Mouse (Mus musculus) A20 (cell line): Measurements from ENCODE around the gene Rps16.

ENCODE experiments used
- DNase-seq: peaks from one replicate; pipeline ENCODE4 v3.0.0-alpha.2; 2011; ENCODE audit warnings: low read depth, low spot score

The Rps16 gene

DNA sequence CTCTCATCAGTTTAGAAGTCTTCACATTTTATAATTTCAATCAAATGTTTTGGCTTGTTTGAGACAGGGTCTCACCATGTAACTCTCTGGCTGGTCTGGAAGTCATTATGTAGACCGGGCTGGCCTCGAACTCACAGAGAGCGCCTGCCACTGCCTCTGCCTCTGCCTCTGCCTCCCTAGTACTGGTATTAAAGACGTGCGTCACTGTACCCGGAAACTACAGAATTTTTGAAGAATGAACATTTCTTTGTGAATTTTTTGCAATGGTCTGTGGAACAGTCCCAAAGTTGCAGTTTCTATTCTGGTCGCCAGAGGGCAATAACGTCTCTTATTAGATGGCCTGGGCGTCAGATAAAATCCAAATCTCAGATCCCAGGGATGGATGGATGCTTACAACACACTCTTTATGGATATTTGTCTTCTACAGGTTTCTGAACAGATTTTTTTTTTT lies 22.7 kb downstream of the Rps16 start:
- DNase-seq = peak; percentile 87

DNA sequence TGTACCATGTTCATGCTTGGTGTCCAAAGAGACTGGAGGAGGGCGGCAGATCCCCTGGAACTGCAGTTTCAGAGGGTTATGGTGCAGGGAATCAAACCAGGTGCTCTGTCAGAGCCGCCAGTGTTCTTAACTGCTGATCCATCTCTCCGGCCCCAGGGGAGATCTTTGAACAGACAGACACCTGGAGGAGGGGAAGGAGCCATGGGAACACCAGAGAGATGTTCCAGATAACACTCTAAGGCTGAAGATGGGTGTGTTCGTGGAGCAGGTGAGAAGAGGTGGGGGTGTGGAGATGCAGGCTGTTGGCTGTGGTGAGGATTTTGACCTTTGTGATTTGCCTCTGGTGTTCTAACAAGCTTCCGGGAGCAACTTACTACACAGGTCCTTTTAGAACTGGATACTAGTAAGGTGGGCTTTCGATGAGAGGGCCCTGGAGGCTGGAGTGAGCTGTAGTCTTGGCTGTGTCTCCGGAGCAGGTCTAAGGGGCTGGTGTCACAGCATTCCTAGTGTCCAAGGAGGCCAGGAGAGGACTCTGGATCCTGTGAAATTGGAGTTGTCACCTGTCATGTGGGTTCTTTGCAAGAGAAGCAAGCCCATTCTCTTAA lies 23.5 kb downstream of the Rps16 start:
- no peak for DNase-seq

DNA sequence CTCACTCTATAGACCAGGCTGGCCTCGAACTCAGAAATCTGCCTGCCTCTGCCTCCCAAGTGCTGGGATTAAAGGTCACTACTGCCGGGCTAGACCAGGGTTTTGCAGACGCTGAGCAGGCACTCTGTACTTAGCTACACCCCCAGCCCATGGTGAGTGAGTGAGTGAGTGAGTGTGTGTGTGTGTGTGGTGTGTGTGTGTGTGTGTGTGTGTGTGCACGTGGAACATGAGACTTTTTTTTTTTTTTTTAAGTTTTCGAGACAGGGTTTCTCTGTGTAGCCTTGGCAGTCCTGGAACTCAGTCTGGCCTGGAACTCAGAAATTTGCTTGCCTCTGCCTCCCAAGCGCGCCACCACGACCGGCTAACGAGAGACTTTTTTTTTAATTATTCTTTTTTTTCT lies 24.2 kb downstream of the Rps16 start:
- DNase-seq = no peak

DNA sequence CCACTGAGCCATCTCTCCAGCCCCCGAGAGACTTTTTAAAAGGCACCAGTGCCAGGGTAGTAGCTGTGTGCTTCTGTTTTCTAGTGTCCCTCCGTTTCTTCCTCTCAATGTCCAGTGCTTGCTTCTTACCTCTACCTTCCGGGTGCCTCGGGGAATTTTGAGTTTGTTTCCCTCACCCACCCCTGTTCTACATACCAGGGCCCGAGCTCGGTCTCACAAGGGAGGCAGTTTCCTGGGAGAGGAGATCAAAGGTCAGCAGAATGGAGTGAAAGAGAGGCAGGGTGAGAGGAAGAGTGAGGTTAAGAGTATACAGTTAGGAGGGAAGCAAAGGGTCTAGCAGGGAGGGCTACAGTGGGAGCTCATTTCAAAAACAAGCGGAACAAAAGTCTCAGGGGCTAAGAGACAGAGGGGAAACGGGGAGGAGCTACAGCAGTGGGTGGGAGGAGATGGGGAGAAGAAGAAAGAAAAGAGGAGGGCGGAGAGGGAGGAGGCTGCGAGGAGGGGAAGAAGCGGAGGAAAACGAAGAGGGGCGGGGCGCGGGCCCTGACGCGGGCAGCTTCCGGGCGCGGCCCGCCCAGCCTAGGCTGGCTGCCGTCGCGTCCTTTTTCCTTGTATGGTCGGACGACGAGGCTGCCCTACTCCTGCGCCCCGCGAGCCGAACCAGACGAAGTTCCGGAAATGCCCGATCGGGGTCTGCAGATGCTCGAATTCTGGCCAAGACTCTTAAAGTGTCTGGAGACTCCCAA lies 24.9 kb downstream of the Rps16 start:
- peak; percentile 97 for DNase-seq

DNA sequence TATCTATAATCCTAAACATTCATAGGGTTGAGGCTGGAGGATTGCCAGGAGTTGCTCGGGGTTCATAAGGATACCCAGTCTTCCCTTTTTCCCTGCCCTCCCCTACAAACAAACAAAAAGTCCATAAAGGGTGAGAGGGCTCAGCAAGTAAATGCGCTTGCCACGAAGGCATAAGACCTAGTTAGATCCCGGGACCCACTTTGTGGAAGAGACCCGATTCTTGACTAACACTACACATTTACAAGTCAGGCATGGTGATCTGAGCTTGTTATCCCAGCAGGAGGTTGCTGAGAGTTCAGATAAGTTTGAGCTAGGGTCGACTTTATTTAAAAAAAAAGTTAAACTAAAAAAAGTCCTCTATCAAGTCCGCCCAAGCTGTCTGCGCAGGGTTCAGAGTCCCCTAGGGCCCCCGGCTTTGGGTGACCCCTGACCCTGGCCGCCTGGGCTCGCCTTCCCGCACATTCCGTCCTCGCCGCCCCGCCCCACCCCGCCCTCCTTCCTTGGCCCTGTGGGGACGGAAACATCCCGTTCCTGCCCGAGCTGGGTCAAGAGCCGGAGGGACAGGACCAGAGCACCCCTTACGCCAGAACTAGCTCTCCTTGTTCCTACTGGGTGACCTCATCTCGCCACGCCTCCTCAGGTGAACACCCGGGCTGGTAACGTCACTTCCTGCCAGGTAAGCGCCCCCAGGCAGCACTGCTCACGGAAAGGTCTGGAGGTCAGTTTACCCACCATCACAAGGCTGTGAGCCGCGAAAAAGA lies 25.7 kb downstream of the Rps16 start:
- DNase-seq = peak; percentile 90

DNA sequence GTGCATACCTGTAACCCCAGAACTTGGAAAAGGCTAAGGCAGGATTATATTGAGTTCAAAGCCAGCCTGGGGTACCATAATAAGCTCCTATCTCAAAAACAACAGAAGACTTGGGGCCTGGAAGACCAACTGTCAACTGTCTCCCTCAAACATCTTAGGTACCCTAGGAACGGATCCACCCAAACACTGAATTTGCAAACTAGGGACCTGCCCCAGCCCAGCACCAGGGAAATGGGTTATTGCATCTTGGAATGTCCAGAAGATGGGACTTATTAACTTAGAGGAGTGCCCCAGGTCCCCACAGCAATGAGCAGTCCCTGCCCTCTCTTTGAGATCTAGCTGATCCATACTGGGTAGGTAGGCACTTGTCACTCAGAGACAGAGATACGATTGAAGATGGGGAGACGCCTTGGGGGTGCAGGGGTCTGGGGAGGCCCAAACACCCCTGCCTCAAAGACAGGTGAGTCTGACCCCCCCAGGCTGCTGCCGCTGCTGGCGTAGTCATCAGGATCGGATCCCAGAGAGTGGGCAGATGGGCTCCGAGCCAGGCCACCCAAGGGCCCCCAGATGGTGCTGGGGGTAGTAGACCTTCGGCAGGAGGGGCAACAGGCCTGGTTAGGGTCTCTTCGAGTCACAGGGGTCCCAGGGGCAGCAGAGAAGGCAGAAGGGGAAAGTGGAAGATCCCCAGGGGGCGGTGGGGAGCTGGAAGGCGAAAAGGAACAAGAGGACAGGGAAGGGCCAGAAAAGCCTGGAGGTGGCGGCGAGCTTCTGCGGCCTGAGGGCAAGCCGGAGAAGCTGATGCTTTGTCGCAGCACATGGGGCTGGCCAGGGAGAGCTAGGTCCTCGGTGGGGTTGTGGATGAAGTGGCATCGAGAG lies 27.0 kb downstream of the Rps16 start:
- peak; percentile 59 for DNase-seq

DNA sequence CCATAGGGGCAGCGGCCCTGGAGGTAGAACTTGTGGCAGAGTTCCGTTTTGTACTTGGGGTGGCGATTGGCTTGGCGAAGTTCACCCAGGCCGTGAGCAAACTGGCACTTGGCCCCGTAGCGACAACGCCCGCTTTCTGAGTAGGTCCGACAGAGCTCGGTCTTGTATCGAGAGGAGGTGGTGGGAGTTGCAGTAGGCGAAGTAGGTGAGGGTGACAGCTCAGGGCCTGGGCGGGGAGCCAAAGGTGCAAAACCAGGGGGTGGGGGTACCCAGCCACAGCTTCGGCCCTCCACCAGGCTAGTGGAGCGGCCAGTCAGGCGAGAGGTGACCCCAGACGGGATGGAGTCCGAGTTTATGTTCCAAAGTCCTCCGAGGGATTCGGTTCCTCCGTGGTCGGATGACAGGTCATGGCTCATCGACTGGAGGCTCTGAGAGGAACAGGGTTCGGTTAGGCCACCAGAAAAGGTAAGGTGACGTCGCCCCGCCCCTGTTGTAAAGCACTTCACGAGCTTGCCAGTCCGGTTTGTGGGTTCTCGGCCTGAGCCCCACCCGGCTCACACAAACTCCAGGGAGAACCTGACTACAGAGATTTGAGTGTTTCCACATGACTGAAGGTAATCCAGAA lies 27.7 kb downstream of the Rps16 start:
- peak; percentile 87 for DNase-seq

DNA sequence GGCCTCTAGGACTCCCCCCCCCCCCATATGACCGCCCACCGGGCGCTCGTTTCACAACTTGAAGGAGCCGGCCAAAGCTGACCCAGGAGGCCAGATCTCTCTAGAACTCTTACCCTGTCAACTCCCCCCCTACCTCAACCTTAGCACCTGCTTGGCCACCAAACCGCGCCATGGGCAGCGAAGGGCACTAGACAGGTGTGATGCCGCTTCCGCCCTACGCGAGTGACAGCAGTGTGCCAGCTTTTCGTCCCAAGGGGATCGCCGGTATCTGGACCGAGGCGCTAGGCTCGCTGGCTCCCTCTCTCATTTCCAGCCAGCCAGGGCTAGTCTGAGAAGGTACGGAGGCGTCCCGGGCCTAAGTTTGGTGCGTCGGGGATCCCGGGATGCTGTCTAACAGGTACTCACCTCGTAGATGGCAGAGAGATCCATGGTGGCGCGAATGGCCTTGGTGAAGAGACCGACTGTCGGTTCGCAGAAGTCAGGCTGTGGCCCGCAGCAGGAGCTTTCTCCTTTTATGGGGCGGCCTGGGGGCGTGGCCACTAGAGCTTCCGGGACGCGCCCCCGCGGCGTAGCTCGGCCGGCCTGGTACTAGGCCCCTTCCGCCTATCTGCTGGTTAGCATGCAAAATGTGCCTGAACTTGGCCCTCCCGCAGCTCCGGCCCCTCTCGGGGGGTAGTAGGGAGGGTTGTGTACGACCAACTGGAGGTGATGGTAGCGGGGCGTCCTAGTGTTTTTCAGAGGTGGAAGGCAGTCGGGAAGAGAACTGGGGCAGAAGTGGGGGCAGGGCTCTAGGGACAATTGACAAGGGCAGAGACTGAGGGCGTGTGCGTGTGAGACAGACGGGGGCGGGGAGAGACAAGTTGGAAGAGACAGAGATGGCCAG lies 28.6 kb downstream of the Rps16 start:
- peak; percentile 97 for DNase-seq

DNA sequence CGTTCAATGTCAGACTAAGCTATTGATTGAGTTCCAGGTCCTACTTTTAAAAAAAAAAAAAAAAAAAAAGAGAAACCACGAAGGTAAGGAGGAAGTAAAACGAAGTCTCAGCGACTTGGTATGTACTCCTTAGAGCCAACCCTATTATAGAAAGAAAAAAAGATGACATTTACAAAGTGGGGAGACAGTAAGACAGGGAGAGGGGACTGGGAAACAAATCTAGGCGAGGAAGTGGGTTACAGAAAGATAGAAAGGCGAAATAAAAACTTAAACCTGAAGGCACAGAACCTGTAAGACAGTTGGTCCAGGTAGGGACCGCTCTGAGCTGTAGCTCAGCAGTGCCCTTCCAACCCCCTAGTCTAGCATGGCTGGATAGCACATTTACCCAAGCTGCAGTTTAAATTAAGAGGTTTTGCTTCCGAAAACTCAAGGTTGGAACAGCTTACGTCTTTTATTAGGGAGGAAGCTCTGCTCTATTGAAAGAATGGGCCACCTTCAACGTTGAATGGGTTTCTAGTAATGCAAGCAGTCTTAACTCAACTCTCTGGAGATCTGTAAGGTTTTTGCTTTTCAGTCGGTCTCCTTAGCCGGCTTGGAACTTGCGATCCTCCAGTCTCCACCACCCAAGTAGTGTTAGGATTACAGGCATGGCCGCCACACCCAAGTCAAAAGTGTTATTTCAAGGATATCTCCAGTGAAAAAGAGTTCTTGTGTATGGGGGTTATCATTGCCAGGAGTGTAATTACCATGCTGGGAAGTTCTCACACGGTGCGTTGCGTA lies 30.0 kb downstream of the Rps16 start, which contains the start of gene Zfp36:
TSS of gene Zfp36 (minus strand) at position 17 of the 780 bp plus-strand sequence.
- DNase-seq = peak; percentile 80

DNA sequence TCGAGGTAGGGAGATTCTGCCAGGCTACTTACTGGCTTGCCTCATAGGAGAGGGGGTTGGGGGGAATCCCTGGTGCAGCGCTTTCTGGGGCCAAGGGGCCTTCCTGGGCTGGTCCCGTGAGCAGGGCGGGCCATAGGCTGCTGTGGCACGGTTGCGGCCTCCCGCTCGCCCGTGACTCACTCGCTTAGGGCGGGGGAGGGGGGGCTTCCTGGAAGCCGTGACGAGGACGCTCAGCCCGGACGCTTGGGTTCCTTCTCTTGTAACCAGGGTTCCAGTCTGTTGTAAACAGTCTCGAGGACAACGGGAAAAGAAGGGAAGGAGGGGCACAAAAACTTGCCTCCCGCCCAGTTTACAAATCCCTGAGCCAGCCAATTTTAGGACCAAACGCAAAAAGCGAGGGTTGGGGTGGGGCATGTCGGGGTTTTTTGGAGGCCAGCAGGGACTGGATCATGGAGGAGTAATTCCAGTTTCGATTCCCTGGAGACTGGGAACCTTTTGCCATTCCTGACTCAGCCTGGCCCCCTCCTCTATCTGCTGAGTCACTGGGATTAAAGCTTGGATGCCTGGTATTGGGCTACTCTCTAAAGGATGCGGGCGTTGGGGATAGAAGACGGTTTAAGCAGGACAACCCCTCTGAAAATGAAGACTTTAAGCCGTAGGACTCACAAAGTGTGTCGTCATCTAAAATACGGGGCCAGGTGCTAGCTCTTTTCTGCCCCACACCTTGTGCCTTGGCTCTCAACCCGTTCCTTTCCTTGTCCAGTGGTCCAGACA lies 30.8 kb downstream of the Rps16 start:
- peak; percentile 94 for DNase-seq

DNA sequence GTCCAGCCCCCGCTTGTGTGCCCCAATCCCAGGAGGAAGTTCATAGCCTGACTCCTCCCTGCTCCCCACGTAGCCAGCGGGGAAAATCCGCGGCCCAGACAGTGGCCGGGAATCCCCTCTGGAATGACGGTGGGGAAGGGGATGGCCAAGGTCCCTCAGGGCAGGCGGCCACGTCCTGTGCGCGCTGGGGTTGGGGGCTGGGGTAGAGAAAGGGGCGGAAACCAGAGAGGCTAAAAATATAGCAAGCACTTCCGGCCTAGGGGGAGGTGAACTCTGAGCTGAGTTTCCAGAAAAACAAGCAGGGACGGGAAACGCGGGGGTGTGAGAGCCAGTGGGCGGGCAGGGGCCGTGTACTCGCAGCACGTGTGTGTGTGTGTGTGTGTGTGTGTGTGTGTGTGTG lies 31.5 kb downstream of the Rps16 start:
- peak; percentile 93 for DNase-seq

DNA sequence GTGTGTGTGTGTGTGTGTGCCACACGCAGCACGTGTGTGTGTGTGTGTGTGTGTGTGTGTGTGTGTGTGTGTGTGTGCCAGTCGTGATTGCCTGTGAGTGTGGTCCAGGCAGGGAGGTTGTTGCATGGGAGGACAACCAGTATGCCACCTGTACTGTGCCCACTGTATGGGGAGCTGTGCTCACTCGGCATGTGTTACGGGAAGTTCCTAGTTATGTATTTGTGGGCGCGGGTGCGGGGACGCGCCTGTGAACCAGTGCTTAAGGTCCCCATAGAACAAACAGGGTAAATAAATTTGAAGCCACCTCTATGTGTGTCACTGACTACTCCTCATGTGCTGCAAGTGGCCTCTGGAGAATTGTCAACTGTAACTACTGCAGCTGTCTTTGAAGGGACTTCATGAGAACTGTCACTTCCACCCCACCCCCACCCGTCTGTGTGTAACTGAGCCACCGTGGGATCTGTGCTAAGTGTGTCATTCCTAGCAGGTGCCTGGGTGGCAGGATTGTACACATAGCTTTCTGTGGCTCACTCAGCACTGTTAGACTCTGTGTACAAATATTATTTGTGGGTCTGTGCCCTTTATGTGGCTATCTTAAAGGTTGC lies 32.0 kb downstream of the Rps16 start:
- peak; percentile 89 for DNase-seq

DNA sequence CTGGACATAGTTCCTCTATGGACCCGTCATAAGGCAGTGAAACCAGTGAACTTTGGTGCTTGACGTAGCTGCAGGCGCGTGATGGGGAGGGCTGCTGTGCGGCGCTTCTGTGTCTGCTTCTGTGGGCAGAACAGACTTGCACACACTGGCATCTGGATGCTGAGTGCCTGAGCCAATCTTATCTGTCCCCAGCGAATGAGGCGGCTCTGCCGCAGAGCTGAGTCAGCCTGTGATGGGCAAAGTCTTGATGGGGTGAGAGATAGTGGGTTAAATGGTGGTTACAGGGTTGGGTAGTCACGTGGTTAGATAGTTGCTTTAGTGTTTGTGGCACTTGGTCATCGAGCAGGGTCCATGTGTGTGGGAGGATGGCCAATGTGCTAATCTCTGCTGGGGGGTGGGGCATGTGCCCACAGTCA lies 32.5 kb downstream of the Rps16 start:
- peak; percentile 87 for DNase-seq

DNA sequence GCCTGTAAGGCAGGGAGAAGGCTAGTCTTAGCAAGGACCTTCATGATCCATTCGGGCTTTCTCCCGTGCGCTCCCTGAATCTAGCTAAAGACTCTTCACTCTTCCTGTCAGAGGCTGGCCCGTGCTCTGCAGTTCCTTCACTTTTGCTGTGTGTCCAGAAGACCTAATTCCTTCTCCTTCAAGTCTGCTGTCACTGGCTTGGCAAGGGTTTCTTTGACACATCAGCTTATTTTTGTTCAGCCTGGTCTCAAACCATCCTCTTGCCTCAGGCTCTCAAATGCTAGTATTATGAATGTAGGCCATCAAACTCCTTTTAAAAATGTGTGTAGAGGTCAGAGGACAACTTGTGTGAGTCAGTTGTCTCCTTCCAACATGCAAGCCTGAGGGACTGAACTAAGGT lies 33.2 kb downstream of the Rps16 start:
- no peak for DNase-seq

DNA sequence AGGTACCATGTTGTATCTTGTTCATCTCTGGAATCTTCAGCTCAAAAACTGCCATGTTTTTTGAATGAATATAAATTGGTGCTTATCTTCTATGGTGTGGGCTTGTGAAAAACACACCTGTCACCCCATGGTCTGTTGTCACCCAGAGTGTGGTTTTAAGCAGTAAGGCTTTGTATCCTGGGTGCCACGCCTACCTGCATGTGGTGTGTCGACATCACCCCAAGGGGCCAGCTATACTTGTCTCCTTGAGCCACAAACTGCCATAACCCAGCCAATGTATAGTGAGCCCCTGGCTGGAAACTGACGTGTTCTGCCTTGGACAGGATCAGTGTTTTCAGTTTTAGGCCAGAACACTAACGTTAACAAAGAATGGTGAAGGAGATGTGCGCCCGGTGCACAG lies 33.7 kb downstream of the Rps16 start:
- no peak for DNase-seq

DNA sequence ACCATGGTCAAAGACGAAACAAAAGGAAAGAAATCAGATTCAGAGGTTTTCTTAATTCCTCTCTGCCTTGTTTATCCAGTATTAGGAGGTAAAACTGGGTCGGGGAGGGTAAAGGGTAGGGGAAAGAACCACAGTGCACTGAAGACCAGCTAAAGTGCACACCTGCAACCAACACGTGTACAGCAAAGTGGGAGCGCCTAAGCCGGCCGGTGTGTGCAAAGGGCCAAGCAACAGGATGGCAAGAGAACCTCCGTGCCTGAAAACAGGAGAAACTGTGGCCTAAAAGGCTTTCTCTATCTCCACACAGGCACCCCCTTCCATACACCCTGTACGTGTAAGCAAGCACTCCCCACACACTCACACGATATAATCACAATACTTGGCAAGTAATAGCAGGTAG lies 34.7 kb downstream of the Rps16 start:
- no peak for DNase-seq

DNA sequence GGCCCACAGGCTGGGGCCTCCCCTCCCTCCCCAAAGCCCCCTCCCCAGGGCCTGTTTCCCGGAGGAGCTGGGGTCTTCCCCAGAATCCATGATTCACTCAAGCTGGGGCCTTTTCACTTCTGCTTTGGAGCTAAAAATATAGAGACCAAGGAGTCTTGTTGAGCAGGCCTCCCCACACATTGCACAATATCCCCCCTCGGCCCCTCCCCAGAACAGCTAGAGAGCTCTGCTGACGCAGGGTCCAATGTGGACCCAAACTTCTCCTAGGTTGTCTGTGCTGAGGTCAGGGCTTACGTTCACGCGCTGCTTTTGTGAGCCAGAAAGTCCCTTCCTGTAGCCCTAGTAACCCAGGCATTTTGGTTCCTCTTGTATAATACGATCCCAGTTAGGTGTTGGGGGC lies 35.6 kb downstream of the Rps16 start:
- no peak for DNase-seq

DNA sequence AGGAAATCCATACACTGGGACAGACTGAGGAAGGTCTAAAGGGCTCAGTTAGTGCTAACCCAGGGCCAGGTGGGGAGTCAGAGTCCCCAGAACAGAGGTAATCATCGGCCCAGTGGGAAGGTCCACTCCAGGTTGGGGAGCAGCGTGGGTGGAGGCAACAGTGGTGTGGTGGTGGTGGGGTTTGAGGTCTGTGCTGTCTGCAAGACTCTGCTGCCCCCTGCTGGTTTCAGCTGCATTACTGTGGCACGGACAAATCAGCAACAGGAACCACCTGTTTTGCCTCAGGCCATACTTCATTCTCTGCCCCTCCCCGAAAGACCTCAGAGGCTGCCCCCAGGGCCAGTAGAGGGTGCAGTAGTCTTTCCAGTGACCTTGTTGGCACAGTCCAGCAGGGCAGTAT lies 36.0 kb downstream of the Rps16 start:
- DNase-seq = peak; percentile 92
